Mouse (Mus musculus) cerebellum, adult 2 months (tissue): ENCODE measurements around the gene Mmrn2. TPM values are rescaled to one million over a fixed set of nuclear protein-coding genes. Genes with fewer than 3 reads are reported as not detected.

Experiments used
- DNase-seq, 2 experiments: peaks; one replicate each; pipeline ENCODE4 v3.0.0; 2021
- H3K27ac ChIP-seq: fragments of 200-500 bp; 2 replicates; pipeline ENCODE4 v1.5.1; 2012; ENCODE audit warnings: low read length, control low read depth, inconsistent platforms; ENCODE audit not compliant: insufficient read depth
- H3K27me3 ChIP-seq: fragments of 200-500 bp; 2 replicates; pipeline ENCODE4 v1.6.1; 2012; ENCODE audit warnings: inconsistent platforms, mild to moderate bottlenecking, low read length, moderate library complexity; ENCODE audit not compliant: control insufficient read depth, insufficient read depth
- H3K4me1 ChIP-seq: fragments of 200-500 bp; 2 replicates; pipeline ENCODE4 v1.6.1; 2011; ENCODE audit warnings: low read length; ENCODE audit not compliant: control insufficient read depth, insufficient read depth
- H3K4me3 ChIP-seq: fragments of 200-500 bp; replicated peaks from 2 replicates; pipeline ENCODE3; 2011; ENCODE audit warnings: mild to moderate bottlenecking, low read depth, low read length, control low read depth; ENCODE audit not compliant: insufficient read depth
- CTCF ChIP-seq: fragments of 200-500 bp; IDR thresholded peaks from 2 replicates; pipeline ENCODE4 v1.5.1; 2011; ENCODE audit warnings: low read depth, mild to moderate bottlenecking, control low read depth, low read length, moderate library complexity, borderline replicate concordance; ENCODE audit not compliant: insufficient read depth
- POLR2A ChIP-seq: fragments of 200-500 bp; IDR thresholded peaks from 2 replicates; pipeline ENCODE4 v1.6.1; 2011; ENCODE audit warnings: low read length, control low read depth, borderline replicate concordance; ENCODE audit not compliant: insufficient read depth
- WGBS: fragments of 180-500 bp; shearing (Covaris S2); methylation state at CpG from one replicate; pipeline ENCODE4 v1.1.7; 2018; 5-methylcytosine and 5-hydroxymethylcytosine counted together
- polyA plus RNA-seq: library from polyadenylated mRNA; depleted of rRNA; stranded (reverse); fragments of >200 nt; gene quantifications from 2 replicates; pipeline ENCODE4 v1.2.3, GENCODE M21; 2012; rRNA removed

The Mmrn2 gene
- polyA plus RNA-seq, 1 experiment, result 3.6 TPM

GRCm38 (mm10) chr14:34446624-34447023 is 71.4 kb downstream of the Mmrn2 start:
- Histone ChIP-seq H3K4me3 (no peak overlapping the region), H3K4me1 (no peaks in the 10 kb centered on the region), H3K27me3 (no peaks in the 10 kb centered on the region), H3K27ac (no peak overlapping the region)
- 98% methylated on average over 6 of the region's 6 CpGs for WGBS
- no peak for DNase-seq
- TF ChIP-seq CTCF (no peak), POLR2A (no peak)

GRCm38 (mm10) chr14:34447659-34448058 is 72.4 kb downstream of the Mmrn2 start:
- Histone ChIP-seq H3K27me3 (no peaks in the 10 kb centered on the region), H3K4me1 (no peaks in the 10 kb centered on the region), H3K4me3 (no peak overlapping the region), H3K27ac (no peak overlapping the region)
- TF ChIP-seq POLR2A, result no peak
- TF ChIP-seq CTCF, result no peak
- no peak for DNase-seq
- 56% methylated on average over 4 of the region's 4 CpGs for WGBS

GRCm38 (mm10) chr14:34448398-34448797 is 73.1 kb downstream of the Mmrn2 start:
- no peak for DNase-seq
- Histone ChIP-seq H3K27me3 (no peaks in the 10 kb centered on the region), H3K4me1 (no peaks in the 10 kb centered on the region), H3K4me3 (no peak overlapping the region), H3K27ac (no peak overlapping the region)
- TF ChIP-seq CTCF, result no peak
- no peak for TF ChIP-seq POLR2A

- WGBS, result 83% methylated on average over 9 of the region's 9 CpGs
- Histone ChIP-seq H3K27me3 (no peaks in the 10 kb centered on the region), H3K4me3 (no peak overlapping the region), H3K27ac (no peak overlapping the region), H3K4me1 (no peaks in the 10 kb centered on the region)
- TF ChIP-seq POLR2A, result no peak
- DNase-seq, result no peak
Observed at GRCm38 (mm10) chr14:34449807-34450206, 74.5 kb downstream of the Mmrn2 start.

DNA sequence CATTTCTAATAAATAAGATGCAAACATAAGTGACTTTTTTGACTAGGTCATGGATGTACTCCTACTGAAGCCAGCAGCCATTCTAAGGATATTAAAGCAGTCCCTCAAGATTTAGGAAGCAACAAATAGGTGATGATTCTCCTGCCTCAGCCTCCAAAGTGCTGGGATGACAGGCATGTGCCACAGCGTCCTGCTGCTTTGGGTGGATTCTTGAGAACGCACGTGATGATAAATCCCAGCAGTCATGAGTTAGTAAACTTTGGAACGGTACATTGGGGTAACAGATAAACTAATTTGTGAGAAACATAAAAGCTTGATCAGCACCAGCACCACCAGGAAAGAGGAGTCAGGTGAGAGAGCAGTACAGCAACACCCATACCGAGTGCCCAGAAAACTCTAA is 75.2 kb downstream of the Mmrn2 start:
- 93% methylated on average over 5 of the region's 5 CpGs for WGBS

DNA sequence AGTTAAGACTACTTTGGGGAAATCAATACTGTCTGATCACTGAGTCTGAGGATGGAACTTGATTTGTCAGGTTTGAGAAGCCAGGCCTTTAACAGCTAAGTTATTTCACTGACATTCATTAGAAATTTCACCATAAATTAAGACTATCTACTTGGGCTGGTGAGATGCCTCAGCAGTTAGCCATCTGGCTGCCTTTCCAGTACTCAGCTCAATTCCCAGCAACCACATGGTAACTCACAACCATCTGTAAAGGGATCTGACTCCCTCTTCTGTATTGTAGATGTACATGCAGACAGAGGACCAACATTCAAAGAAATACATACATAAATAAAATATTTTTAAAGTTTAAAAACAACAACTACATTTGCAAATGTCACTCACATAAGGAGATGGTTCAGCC is 76.6 kb downstream of the Mmrn2 start:
- DNase-seq, result no peak
- no peak for TF ChIP-seq CTCF
- TF ChIP-seq POLR2A, result no peak
- Histone ChIP-seq H3K4me1 (no peaks in the 10 kb centered on the region), H3K4me3 (no peak overlapping the region), H3K27ac (no peak overlapping the region), H3K27me3 (no peaks in the 10 kb centered on the region)

More for the DNA sequence above, 75.2 kb downstream of the Mmrn2 start:
- Histone ChIP-seq H3K27ac (no peak overlapping the region), H3K4me3 (no peak overlapping the region), H3K4me1 (no peaks in the 10 kb centered on the region), H3K27me3 (no peaks in the 10 kb centered on the region)
- no peak for DNase-seq
- TF ChIP-seq CTCF (no peak), POLR2A (no peak)

- TF ChIP-seq CTCF (no peak), POLR2A (no peak)
- Histone ChIP-seq H3K27me3 (no peaks in the 10 kb centered on the region), H3K27ac (no peak overlapping the region)
Observed at GRCm38 (mm10) chr14:34453648-34454047, 78.4 kb downstream of the Mmrn2 start.

More at GRCm38 (mm10) chr14:34453648-34454047, 78.4 kb downstream of the Mmrn2 start:
- Histone ChIP-seq H3K4me3 (no peak overlapping the region), H3K4me1 (no peaks in the 10 kb centered on the region)
- 39% methylated on average over 6 of the region's 6 CpGs for WGBS
- no peak for DNase-seq

Other genes starting within 250 kb of the Mmrn2 start
- 0.05 and 0.18 TPM in 2 replicates for gene Npy4r, start 223.0 kb upstream of the Mmrn2 start, polyA plus RNA-seq
- gene Gprin2, start 173.8 kb upstream of the Mmrn2 start, polyA plus RNA-seq, result 1.5 and 1.6 TPM in 2 replicates
- 0.56 and 0.92 TPM in 2 replicates for gene Syt15, start 155.9 kb upstream of the Mmrn2 start, polyA plus RNA-seq
- 4.3 and 4.5 TPM in 2 replicates for gene Shld2, start 65.0 kb upstream of the Mmrn2 start, polyA plus RNA-seq
- gene Glud1, start 64.7 kb upstream of the Mmrn2 start, polyA plus RNA-seq, result 192 and 196 TPM in 2 replicates
- not detected in 2 replicates for gene Fam25c, start 20.0 kb upstream of the Mmrn2 start, polyA plus RNA-seq
- gene Sncg, start 676 bp upstream of the Mmrn2 start, polyA plus RNA-seq, result 132 and 163 TPM in 2 replicates
- 23.3 and 24.3 TPM in 2 replicates for gene Bmpr1a, start 127.9 kb downstream of the Mmrn2 start, polyA plus RNA-seq
- gene 9230112D13Rik, start 147.3 kb downstream of the Mmrn2 start, polyA plus RNA-seq, result not detected in 2 replicates
- gene Ldb3, start 213.2 kb downstream of the Mmrn2 start, polyA plus RNA-seq, result 7.0 TPM in 2 replicates
- 0.17 and 0.33 TPM in 2 replicates for gene Opn4, start 224.7 kb downstream of the Mmrn2 start, polyA plus RNA-seq